Mouse (Mus musculus) forebrain, embryonic 15.5 days (tissue): ENCODE measurements at regions not wholly inside any gene's neighbourhood (a gene's known extent, or its start where the extent isn't known, plus 50 kb on each side); places are given as distances from the start of the nearest gene placed in this dataset.

Experiments
- ATAC-seq: fragments of 200-750 bp; cut with Nextera tagmentation; replicated peaks from 2 replicates; pipeline ENCODE4 v1.8.0; 2017; ENCODE audit warnings: mild to moderate bottlenecking, moderate TSS enrichment, moderate library complexity
- H3K27ac ChIP-seq: fragments of 300-500 bp; sonication (generic); replicated peaks from 2 replicates; pipeline ENCODE4 v1.5.1; 2015; ENCODE audit warnings: mild to moderate bottlenecking, inconsistent platforms
- H3K27me3 ChIP-seq: fragments of 300-500 bp; sonication (generic); 2 replicates; pipeline ENCODE4 v1.6.1; 2015; ENCODE audit warnings: inconsistent platforms
- H3K36me3 ChIP-seq: fragments of 300-500 bp; sonication (generic); 2 replicates; pipeline ENCODE4 v1.6.1; 2015; ENCODE audit warnings: mild to moderate bottlenecking, inconsistent platforms
- H3K4me1 ChIP-seq: fragments of 300-500 bp; sonication (generic); 2 replicates; pipeline ENCODE4 v1.6.1; 2015; ENCODE audit warnings: inconsistent platforms
- H3K4me2 ChIP-seq: fragments of 300-500 bp; sonication (generic); replicated peaks from 2 replicates; pipeline ENCODE4 v1.6.1; 2015; ENCODE audit warnings: mild to moderate bottlenecking, inconsistent platforms
- H3K4me3 ChIP-seq: fragments of 300-500 bp; sonication (generic); 2 replicates; pipeline ENCODE4 v1.5.1; 2015; ENCODE audit warnings: mild to moderate bottlenecking, inconsistent platforms
- H3K9ac ChIP-seq: fragments of 300-500 bp; sonication (generic); replicated peaks from 2 replicates; pipeline ENCODE4 v1.6.1; 2015; ENCODE audit warnings: mild to moderate bottlenecking, inconsistent platforms
- H3K9me3 ChIP-seq: fragments of 300-500 bp; sonication (generic); 2 replicates; pipeline ENCODE4 v1.6.1; 2016; ENCODE audit warnings: inconsistent platforms
- WGBS: fragments of 180-500 bp; shearing (Covaris S2); methylation state at CpG from one replicate; pipeline ENCODE4 v1.1.7; 2015; ENCODE audit warnings: mixed read lengths; 5-methylcytosine and 5-hydroxymethylcytosine counted together

- no peak for ATAC-seq
- no peaks in the 10 kb centered on the region for H3K9me3 ChIP-seq
- H3K9ac ChIP-seq, result no peak overlapping the region
- 32% methylated on average over 4 of the region's 5 CpGs for WGBS
- H3K4me3 ChIP-seq, result peak overlapping the region; percentile 13
- peaks cover 4% of the 10 kb centered on the region; the same call in 1 of the 2 replicates for H3K27me3 ChIP-seq
- no peak overlapping the region for H3K27ac ChIP-seq
- no peaks in the 10 kb centered on the region for H3K36me3 ChIP-seq
- H3K4me2 ChIP-seq, result peak overlapping the region; percentile 34
- peaks cover 11% of the 10 kb centered on the region; the same call in 1 of the 2 replicates for H3K4me1 ChIP-seq
Measured at GRCm38 (mm10) chr5:105976076-105976475, 99.7 kb downstream of the Zfp326 start.

DNA sequence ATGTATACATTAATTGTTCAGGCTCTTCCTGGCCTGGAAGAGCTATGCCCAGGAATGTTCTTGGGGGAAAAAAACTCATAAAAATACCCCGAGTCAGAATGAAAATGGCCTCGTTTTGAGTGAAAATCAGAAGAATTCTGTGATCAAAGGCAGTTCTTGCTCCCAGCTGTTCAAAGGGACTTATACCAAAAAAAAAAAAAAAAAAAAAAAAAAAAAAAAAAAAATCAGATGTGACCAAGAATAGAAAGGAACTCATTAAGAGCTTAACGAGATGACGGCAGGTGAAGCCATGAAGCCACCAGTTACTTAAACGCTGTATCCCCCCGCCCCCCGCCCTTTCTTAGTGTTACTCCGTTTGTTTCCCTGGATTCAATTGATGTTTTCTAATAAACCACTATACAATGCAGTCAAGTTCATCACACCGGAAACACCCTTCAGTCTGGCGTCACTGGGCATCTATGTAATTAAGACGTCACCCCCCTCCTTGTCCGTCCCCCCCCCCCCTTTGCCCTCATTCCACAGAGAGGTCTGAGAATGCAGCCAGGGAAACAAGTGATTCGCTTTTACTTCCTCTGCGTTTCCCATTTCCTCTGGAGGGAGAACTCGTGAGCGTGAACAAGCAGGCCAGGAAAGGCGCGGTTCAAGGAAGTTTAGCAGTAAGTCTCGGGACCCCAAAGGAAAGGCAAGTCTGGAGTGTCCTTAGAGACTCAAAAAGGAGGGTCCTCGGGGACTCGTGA, 99.1 kb downstream of the Zfp326 start:
- no peak overlapping the region for H3K27ac ChIP-seq
- H3K4me3 ChIP-seq, result peak overlapping the region; percentile 13
- no peaks in the 10 kb centered on the region for H3K9me3 ChIP-seq
- H3K27me3 ChIP-seq, result peaks cover 4% of the 10 kb centered on the region; the same call in 1 of the 2 replicates
- WGBS, result 11% methylated on average over 20 of the region's 21 CpGs
- peak overlapping the region; percentile 34 for H3K4me2 ChIP-seq
- peaks cover 11% of the 10 kb centered on the region; the same call in 1 of the 2 replicates for H3K4me1 ChIP-seq
- ATAC-seq, result no peak
- no peaks in the 10 kb centered on the region for H3K36me3 ChIP-seq
- no peak overlapping the region for H3K9ac ChIP-seq

DNA sequence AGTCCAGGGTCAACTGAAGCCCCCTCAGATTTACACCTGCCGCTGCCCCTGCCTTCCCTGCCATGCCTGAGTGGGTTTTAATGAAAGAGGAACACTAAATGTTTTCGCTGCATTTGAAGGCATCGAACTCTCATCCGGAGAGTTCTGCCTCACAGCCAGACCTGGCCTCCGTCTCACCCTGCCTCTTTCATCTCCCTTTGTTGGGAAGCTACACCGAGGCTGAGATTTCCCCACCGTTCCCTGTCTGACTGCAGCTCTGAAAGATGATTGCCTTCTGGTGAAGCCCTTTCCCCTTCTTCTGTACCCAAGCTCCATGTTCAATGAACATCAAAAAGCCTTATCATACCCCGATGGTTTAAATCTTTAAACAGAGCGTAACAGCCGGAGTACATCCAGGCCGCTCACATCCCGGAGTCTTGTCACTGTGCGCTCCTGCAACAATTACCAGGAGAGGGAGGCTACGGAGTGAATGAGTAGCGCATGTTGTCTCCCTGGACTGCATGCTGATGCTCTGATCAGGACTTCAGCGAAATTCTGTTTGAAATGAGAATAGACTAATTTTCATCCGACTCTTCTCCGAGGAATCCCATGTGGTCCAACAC, 98.3 kb downstream of the Zfp326 start:
- Histone ChIP-seq H3K9me3 (no peaks in the 10 kb centered on the region), H3K4me2 (no peak overlapping the region), H3K27ac (no peak overlapping the region), H3K9ac (no peak overlapping the region), H3K27me3 (peaks cover 4% of the 10 kb centered on the region; the same call in 1 of the 2 replicates), H3K4me3 (no peak overlapping the region), H3K4me1 (peaks cover 11% of the 10 kb centered on the region; the same call in 1 of the 2 replicates), H3K36me3 (no peaks in the 10 kb centered on the region)
- WGBS, result 50% methylated on average over 18 of the region's 18 CpGs
- ATAC-seq, result no peak
